Mouse (Mus musculus) limb, embryonic 13.5 days (tissue): Measurements from ENCODE around the gene Pfkfb4. TPM values are rescaled to one million over a fixed set of nuclear protein-coding genes. Genes with fewer than 3 reads are reported as not detected.

Experiments
- ATAC-seq: fragments of 200-750 bp; cut with Nextera tagmentation; 2 replicates; pipeline ENCODE4 v1.8.0; 2017; ENCODE audit warnings: low read depth, moderate number of reproducible peaks, moderate TSS enrichment; ENCODE audit not compliant: low FRiP score
- H3K27ac ChIP-seq: fragments of 300-500 bp; sonication (generic); 2 replicates; pipeline ENCODE4 v1.5.1; 2015; ENCODE audit warnings: inconsistent platforms, mild to moderate bottlenecking, moderate library complexity
- H3K27me3 ChIP-seq: fragments of 300-500 bp; sonication (generic); 2 replicates; pipeline ENCODE4 v1.6.1; 2015; ENCODE audit warnings: mild to moderate bottlenecking, inconsistent platforms
- H3K36me3 ChIP-seq: fragments of 300-500 bp; sonication (generic); 2 replicates; pipeline ENCODE4 v1.6.1; 2015; ENCODE audit warnings: inconsistent platforms, mild to moderate bottlenecking, moderate library complexity
- H3K4me1 ChIP-seq: fragments of 300-500 bp; sonication (generic); 2 replicates; pipeline ENCODE4 v1.6.1; 2015; ENCODE audit warnings: inconsistent platforms
- H3K4me2 ChIP-seq: fragments of 300-500 bp; sonication (generic); replicated peaks from 2 replicates; pipeline ENCODE4 v1.6.1; 2015; ENCODE audit warnings: inconsistent platforms, mild to moderate bottlenecking, moderate library complexity
- H3K4me3 ChIP-seq: fragments of 300-500 bp; sonication (generic); 2 replicates; pipeline ENCODE4 v1.5.1; 2015; ENCODE audit warnings: moderate library complexity, mild to moderate bottlenecking, inconsistent platforms
- H3K9ac ChIP-seq: fragments of 300-500 bp; sonication (generic); 2 replicates; pipeline ENCODE4 v1.6.1; 2015; ENCODE audit warnings: mild to moderate bottlenecking, inconsistent platforms
- H3K9me3 ChIP-seq: fragments of 300-500 bp; sonication (generic); 2 replicates; pipeline ENCODE4 v1.6.1; 2016; ENCODE audit warnings: inconsistent platforms
- WGBS: fragments of 180-500 bp; shearing (Covaris S2); methylation state at CpG from one replicate; pipeline ENCODE4 v1.1.7; 2015; 5-methylcytosine and 5-hydroxymethylcytosine counted together
- polyA plus RNA-seq: library from polyadenylated mRNA; unstranded; fragments of >200 nt; fragmentation: Nextera tagmentation; extraction: Ambion mirVana; gene quantifications from 2 replicates; pipeline ENCODE4 v1.2.1, GENCODE M21; 2015

The Pfkfb4 gene
- polyA plus RNA-seq, 1 experiment from 2014 or later, result 14.6 TPM

GRCm38 (mm10) chr9:109040216-109040615 lies 48.6 kb downstream of the Pfkfb4 start:
- Histone ChIP-seq H3K4me2 (peak overlapping the region; percentile 27; the same call in 1 of the 2 replicates), H3K27ac (no peak overlapping the region)
- ATAC-seq, result no peak

DNA sequence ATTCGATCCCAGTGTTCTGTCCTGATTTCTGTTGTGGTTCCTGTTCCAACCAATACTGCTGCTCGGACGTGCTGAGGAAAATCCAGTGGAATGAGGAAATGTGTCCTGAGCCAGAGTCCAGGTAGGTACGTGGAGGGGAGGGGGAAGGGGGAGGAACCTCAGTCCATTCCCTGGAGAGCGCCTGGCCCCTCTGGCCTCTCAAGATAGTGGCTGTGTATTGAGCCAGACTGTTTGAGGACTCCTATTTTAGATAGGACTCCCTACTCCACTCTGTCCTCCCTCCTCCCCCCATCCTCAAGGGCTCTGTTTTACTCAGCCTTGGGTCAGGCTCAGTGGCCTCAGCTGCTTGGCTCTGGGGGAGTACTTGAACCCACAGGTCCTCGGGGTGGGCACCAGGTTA lies 49.3 kb downstream of the Pfkfb4 start:
- 78% methylated on average over 6 of the region's 6 CpGs for WGBS
- peak overlapping the region; percentile 27; the same call in 1 of the 2 replicates for H3K4me2 ChIP-seq
- no peaks in the 10 kb centered on the region for H3K9me3 ChIP-seq
- no peak overlapping the region for H3K27ac ChIP-seq
- H3K4me3 ChIP-seq, result no peak overlapping the region
- peak overlapping the region; percentile 50; the same call in 1 of the 2 replicates for H3K9ac ChIP-seq
- peaks cover 2% of the 10 kb centered on the region; the same call in 1 of the 2 replicates for H3K36me3 ChIP-seq
- no peaks in the 10 kb centered on the region for H3K27me3 ChIP-seq
- H3K4me1 ChIP-seq, result peaks cover 31% of the 10 kb centered on the region
- no peak for ATAC-seq

More at GRCm38 (mm10) chr9:109040216-109040615, 48.6 kb downstream of the Pfkfb4 start:
- peaks cover 2% of the 10 kb centered on the region; the same call in 1 of the 2 replicates for H3K36me3 ChIP-seq
- H3K27me3 ChIP-seq, result no peaks in the 10 kb centered on the region
- H3K9me3 ChIP-seq, result no peaks in the 10 kb centered on the region
- H3K9ac ChIP-seq, result peak overlapping the region; percentile 50; the same call in 1 of the 2 replicates
- H3K4me1 ChIP-seq, result peaks cover 31% of the 10 kb centered on the region
- WGBS, result 87% methylated on average over 8 of the region's 8 CpGs
- H3K4me3 ChIP-seq, result no peak overlapping the region

DNA sequence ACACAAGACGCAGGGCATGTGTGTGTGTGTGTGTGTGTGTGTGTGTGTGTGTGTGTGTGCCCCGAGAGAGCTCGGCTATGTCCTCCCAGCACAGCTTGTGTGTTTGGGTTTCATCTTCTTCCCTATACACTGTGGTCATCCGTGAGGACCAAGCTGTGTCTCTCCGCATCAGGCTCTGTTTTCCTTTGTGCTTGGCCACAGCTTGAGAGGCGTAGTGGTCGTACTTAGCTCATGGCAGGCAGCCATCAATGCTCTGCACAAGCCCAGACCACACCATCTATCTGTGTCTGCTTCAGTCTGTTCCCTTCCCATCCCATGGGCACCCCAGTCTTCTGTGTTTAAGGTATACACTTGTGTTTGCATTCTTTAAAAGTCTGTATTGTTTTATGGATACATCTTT lies 49.8 kb downstream of the Pfkfb4 start:
- Histone ChIP-seq H3K4me2 (peak overlapping the region; percentile 27; the same call in 1 of the 2 replicates), H3K4me3 (no peak overlapping the region), H3K27me3 (no peaks in the 10 kb centered on the region), H3K4me1 (peaks cover 31% of the 10 kb centered on the region), H3K27ac (no peak overlapping the region), H3K36me3 (peaks cover 2% of the 10 kb centered on the region), H3K9ac (no peak overlapping the region), H3K9me3 (no peaks in the 10 kb centered on the region)
- ATAC-seq, result no peak
- 82% methylated on average over 7 of the region's 7 CpGs for WGBS

- H3K27ac ChIP-seq, result no peak overlapping the region
- no peak overlapping the region for H3K9ac ChIP-seq
- WGBS, result 42% methylated on average over 5 of the region's 5 CpGs
- H3K36me3 ChIP-seq, result peaks cover 26% of the 10 kb centered on the region
- no peak overlapping the region for H3K4me2 ChIP-seq
- ATAC-seq, result no peak
- H3K9me3 ChIP-seq, result no peaks in the 10 kb centered on the region
- no peaks in the 10 kb centered on the region for H3K27me3 ChIP-seq
- no peaks in the 10 kb centered on the region for H3K4me1 ChIP-seq
- no peak overlapping the region for H3K4me3 ChIP-seq
These were observed 54.7 kb downstream of the Pfkfb4 start for GRCm38 (mm10) chr9:109046306-109046705.

DNA sequence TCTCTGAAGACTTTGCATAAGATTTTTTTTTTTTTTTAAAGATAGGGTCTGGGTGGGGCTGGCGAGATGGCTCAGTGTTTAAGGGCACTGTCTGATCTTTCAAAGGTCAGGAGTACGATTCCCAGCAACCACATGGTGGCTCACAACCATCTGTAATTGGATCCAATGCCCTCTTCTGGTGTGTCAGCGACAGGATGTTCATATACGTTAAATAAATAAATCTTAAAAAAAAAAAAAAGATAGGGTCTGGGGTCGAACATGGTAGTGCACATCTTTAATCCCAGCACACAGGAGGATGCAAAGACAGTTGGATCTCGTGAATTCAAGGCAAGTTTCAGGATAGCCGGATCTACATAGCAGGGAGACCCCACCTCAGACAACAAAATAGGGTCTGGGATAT lies 57.7 kb downstream of the Pfkfb4 start:
- Histone ChIP-seq H3K36me3 (peaks cover 40% of the 10 kb centered on the region), H3K9me3 (no peaks in the 10 kb centered on the region), H3K27ac (no peak overlapping the region), H3K9ac (no peak overlapping the region), H3K4me2 (no peak overlapping the region), H3K27me3 (no peaks in the 10 kb centered on the region), H3K4me3 (no peak overlapping the region), H3K4me1 (peaks cover 1% of the 10 kb centered on the region; the same call in 1 of the 2 replicates)
- 82% methylated on average over 7 of the region's 7 CpGs for WGBS
- ATAC-seq, result no peak

DNA sequence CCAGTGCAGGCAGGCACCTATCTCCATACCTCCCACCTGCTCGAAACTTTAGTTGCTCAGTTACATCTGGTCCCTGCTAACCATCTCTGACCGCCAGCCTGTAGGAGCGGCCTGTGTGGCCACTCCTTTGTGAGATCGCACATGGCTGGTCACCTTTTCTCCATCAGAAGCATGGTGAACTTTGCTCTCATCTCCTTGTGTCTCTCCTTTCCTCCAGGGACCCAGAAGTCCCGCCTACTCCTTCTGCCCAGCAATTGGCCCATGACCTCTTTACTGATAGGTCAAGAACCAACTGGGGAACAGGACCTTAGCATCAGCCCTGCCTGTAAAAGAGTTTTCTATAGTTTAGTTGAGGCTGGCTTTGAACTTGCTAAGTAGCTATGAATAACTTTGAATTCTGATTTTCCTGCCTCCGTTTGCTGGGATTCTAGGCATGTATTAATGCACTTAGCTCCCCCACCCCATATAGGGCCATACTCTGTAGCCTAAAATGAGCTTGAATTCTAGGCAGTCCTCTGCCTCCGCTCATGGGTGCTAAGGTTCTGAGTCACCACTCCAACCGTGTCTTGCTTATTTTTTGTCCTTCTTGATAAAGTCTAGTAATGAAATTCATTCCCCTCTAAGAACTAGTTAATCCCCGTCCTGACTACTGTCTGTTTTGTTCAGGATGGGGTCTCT lies 58.6 kb downstream of the Pfkfb4 start:
- Histone ChIP-seq H3K27me3 (no peaks in the 10 kb centered on the region), H3K4me1 (peaks cover 6% of the 10 kb centered on the region), H3K36me3 (peaks cover 40% of the 10 kb centered on the region), H3K4me3 (no peak overlapping the region), H3K9me3 (no peaks in the 10 kb centered on the region), H3K9ac (no peak overlapping the region), H3K27ac (no peak overlapping the region), H3K4me2 (no peak overlapping the region)
- 81% methylated on average over 9 of the region's 9 CpGs for WGBS
- ATAC-seq, result no peak

DNA sequence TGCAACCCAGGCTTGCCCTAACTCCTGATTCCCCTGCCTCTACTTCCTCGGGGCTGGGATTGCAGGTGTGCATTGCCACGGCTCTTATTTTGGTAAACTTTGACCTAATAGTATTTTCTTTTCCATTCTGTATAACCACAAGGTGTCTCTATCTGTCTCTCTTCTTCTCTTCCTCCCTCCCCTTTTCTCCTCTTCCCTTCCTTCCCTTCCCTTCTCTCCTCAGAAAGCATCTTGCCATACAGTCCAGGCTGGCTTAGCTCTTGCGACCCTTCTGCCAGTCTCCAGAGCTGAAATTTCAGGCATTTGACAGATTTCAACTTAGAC lies 59.1 kb downstream of the Pfkfb4 start:
- peaks cover 40% of the 10 kb centered on the region for H3K36me3 ChIP-seq
- no peak overlapping the region for H3K9ac ChIP-seq
- no peak for ATAC-seq
- H3K4me1 ChIP-seq, result peaks cover 6% of the 10 kb centered on the region
- H3K9me3 ChIP-seq, result no peaks in the 10 kb centered on the region
- 90% methylated on average over 3 of the region's 3 CpGs for WGBS
- H3K4me2 ChIP-seq, result no peak overlapping the region
- no peaks in the 10 kb centered on the region for H3K27me3 ChIP-seq
- no peak overlapping the region for H3K27ac ChIP-seq
- H3K4me3 ChIP-seq, result no peak overlapping the region

- 90% methylated on average over 13 of the region's 13 CpGs for WGBS
- Histone ChIP-seq H3K27me3 (no peaks in the 10 kb centered on the region), H3K9ac (no peak overlapping the region), H3K9me3 (no peaks in the 10 kb centered on the region), H3K4me2 (no peak overlapping the region), H3K4me1 (peaks cover 6% of the 10 kb centered on the region), H3K36me3 (peaks cover 44% of the 10 kb centered on the region), H3K4me3 (no peak overlapping the region), H3K27ac (no peak overlapping the region)
- no peak for ATAC-seq
These were observed 59.5 kb downstream of the Pfkfb4 start for GRCm38 (mm10) chr9:109051011-109051501.

- H3K4me3 ChIP-seq, result no peak overlapping the region
- H3K36me3 ChIP-seq, result peaks cover 53% of the 10 kb centered on the region
- H3K4me1 ChIP-seq, result peaks cover 6% of the 10 kb centered on the region
- WGBS, result 87% methylated on average over 10 of the region's 10 CpGs
- no peak overlapping the region for H3K27ac ChIP-seq
- no peaks in the 10 kb centered on the region for H3K27me3 ChIP-seq
- no peak overlapping the region for H3K4me2 ChIP-seq
- no peak overlapping the region for H3K9ac ChIP-seq
- H3K9me3 ChIP-seq, result no peaks in the 10 kb centered on the region
- no peak for ATAC-seq
These were observed 60.3 kb downstream of the Pfkfb4 start for GRCm38 (mm10) chr9:109051651-109052489.

DNA sequence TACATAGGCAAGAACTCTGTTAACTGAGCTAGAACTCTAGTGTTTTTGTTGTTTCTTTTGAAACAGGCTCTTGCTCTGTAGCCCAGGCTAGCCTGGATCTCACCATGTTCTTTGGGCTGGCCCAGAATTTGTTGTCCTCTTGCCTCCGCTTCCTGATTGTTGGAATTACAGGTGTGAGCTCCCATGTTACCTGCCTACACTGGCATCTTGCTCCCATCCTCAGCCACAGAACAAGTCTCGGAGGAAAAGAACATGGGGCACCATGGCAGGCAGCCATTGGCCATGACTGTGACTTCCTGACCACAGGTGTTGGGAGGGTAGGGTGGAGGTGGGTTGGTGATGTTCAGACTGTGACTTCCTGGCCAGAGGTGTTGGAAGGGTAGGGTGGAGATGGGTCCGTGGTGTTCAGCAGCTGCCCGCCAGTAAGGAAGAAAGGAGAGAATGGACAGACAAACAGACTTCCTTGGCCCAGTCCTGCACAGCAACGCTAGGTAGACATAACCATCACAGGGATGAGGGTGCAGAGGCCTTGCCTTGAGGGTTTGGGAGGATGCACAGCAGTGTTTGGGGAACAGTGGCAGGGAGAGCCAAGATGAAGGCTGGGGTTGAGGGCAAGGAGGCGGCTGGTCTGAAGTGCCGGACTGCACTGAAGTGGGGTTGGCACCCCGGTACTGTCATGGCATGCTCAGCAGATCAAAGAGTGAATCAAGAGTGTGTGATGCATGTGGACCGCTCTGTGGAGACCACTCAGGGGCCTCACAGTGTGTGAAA lies 61.1 kb downstream of the Pfkfb4 start:
- peaks cover 6% of the 10 kb centered on the region for H3K4me1 ChIP-seq
- 89% methylated on average over 9 of the region's 9 CpGs for WGBS
- ATAC-seq, result no peak
- no peak overlapping the region for H3K27ac ChIP-seq
- H3K9ac ChIP-seq, result no peak overlapping the region
- H3K4me2 ChIP-seq, result no peak overlapping the region
- peaks cover 61% of the 10 kb centered on the region for H3K36me3 ChIP-seq
- no peak overlapping the region for H3K4me3 ChIP-seq
- no peaks in the 10 kb centered on the region for H3K9me3 ChIP-seq
- no peaks in the 10 kb centered on the region for H3K27me3 ChIP-seq

- peaks cover 6% of the 10 kb centered on the region for H3K4me1 ChIP-seq
- no peak for ATAC-seq
- H3K9me3 ChIP-seq, result no peaks in the 10 kb centered on the region
- H3K27me3 ChIP-seq, result no peaks in the 10 kb centered on the region
- no peak overlapping the region for H3K27ac ChIP-seq
- H3K36me3 ChIP-seq, result peaks cover 63% of the 10 kb centered on the region
- no peak overlapping the region for H3K9ac ChIP-seq
- no peak overlapping the region for H3K4me3 ChIP-seq
- no peak overlapping the region for H3K4me2 ChIP-seq
- WGBS, result 82% methylated on average over 3 of the region's 3 CpGs
These were observed 61.8 kb downstream of the Pfkfb4 start for GRCm38 (mm10) chr9:109053366-109053765.

GRCm38 (mm10) chr9:109053851-109054250 lies 62.3 kb downstream of the Pfkfb4 start:
- Histone ChIP-seq H3K27ac (no peak overlapping the region), H3K4me1 (peaks cover 10% of the 10 kb centered on the region), H3K9ac (no peak overlapping the region), H3K36me3 (peaks cover 61% of the 10 kb centered on the region), H3K9me3 (no peaks in the 10 kb centered on the region), H3K4me2 (no peak overlapping the region), H3K4me3 (no peak overlapping the region), H3K27me3 (no peaks in the 10 kb centered on the region)
- 70% methylated on average over 6 of the region's 6 CpGs for WGBS
- no peak for ATAC-seq
